Mouse (Mus musculus): Measurements from ENCODE around the gene Shank1. TPM values are rescaled to one million over a fixed set of nuclear protein-coding genes. Genes with fewer than 3 reads are reported as not detected.

Gene Shank1
- total and polyA plus RNA-seq, 3 experiments = 0.12 to 3.9 TPM; not detected in 1

GRCm38 (mm10) chr7:44343459-44344015, 33.5 kb downstream of the Shank1 start:
- DNase-seq (ENCODE audit: low read depth, low spot score) = no peak
- TF ChIP-seq POLR2AphosphoS5 (IDR thresholded peaks at IDR 0.05; ENCODE audit: borderline replicate concordance, low read depth, low read length) (no peak), TCF12 (IDR thresholded peaks at IDR 0.05; ENCODE audit: low read depth, low read length) (no peak), MYC (IDR thresholded peaks at IDR 0.05; ENCODE audit: low read depth, low read length) (no peak), RAD21 (IDR thresholded peaks at IDR 0.05; ENCODE audit: low read depth, low read length) (no peak), E2F4 (IDR thresholded peaks at IDR 0.05; ENCODE audit: borderline replicate concordance, low read depth, low read length) (no peak), GATA1 (IDR thresholded peaks at IDR 0.05; ENCODE audit: low read depth, low read length) (no peak), HCFC1 (IDR thresholded peaks at IDR 0.05; ENCODE audit: low read depth, low read length) (no peak), USF1 (IDR thresholded peaks at IDR 0.05; ENCODE audit: low read depth, low read length) (no peak), POLR2AphosphoS2 (IDR thresholded peaks at IDR 0.05; ENCODE audit: low read length) (no peak), ETS1 (IDR thresholded peaks at IDR 0.05; ENCODE audit: low read depth, low read length) (no peak), TAL1 (IDR thresholded peaks at IDR 0.05; ENCODE audit: low read length) (no peak), BHLHE40 (IDR thresholded peaks at IDR 0.05; ENCODE audit: borderline replicate concordance, low read depth, low read length) (no peak), MAFK (IDR thresholded peaks at IDR 0.05; ENCODE audit: borderline replicate concordance, low read depth, low read length) (no peak)
- H3K4me3 ChIP-seq (ENCODE audit: control insufficient read depth in 1 of 2, insufficient read depth in 1 of 2, low read depth in 2 of 2, low read length in 2 of 2) = peak overlapping the region in 1 of 2 experiments; percentile 35; a peak in 1 of 4 replicates
- peak overlapping the region; percentile 17; the same call in 1 of the 2 replicates for H3K9ac ChIP-seq (ENCODE audit: control insufficient read depth, low read depth, low read length, poor library complexity, severe bottlenecking)
- peaks cover 0 to 5% of the 10 kb centered on the region in 2 experiments; a peak in 3 of 4 replicates for H3K36me3 ChIP-seq (ENCODE audit: control insufficient read depth in 1 of 2, insufficient read depth in 2 of 2, low read length in 2 of 2)
- H3K79me2 ChIP-seq (ENCODE audit: control insufficient read depth, insufficient read depth, low read length, poor library complexity) = no peaks in the 10 kb centered on the region
- H3K27ac ChIP-seq (ENCODE audit: control insufficient read depth, low read depth, low read length) = no peak overlapping the region
- H3K27me3 ChIP-seq (ENCODE audit: control insufficient read depth in 1 of 2, insufficient read depth in 2 of 2, low read length in 2 of 2) = no peaks in the 10 kb centered on the region
- H3K9me3 ChIP-seq (replicated peaks; ENCODE audit: insufficient read depth, low read length) = no peaks in the 10 kb centered on the region
- H3K4me1 ChIP-seq (ENCODE audit: control insufficient read depth in 1 of 2, insufficient read depth in 2 of 2, low read length in 2 of 2) = peaks cover 2 to 19% of the 10 kb centered on the region in 2 experiments; a peak in 3 of 4 replicates

- Histone ChIP-seq H3K4me1 (ENCODE audit: control insufficient read depth in 1 of 2, insufficient read depth in 2 of 2, low read length in 2 of 2) (peaks cover 2 to 19% of the 10 kb centered on the region in 2 experiments; a peak in 3 of 4 replicates), H3K9ac (ENCODE audit: control insufficient read depth, low read depth, low read length, poor library complexity, severe bottlenecking) (peak overlapping the region; percentile 50), H3K4me3 (ENCODE audit: control insufficient read depth in 1 of 2, insufficient read depth in 1 of 2, low read depth in 2 of 2, low read length in 2 of 2) (peak overlapping the region; percentile 19 to 42; a peak in 3 of 4 replicates), H3K36me3 (ENCODE audit: control insufficient read depth in 1 of 2, insufficient read depth in 2 of 2, low read length in 2 of 2) (peaks cover 0 to 5% of the 10 kb centered on the region in 2 experiments; a peak in 3 of 4 replicates), H3K27me3 (ENCODE audit: control insufficient read depth in 1 of 2, insufficient read depth in 2 of 2, low read length in 2 of 2) (no peaks in the 10 kb centered on the region), H3K79me2 (ENCODE audit: control insufficient read depth, insufficient read depth, low read length, poor library complexity) (no peaks in the 10 kb centered on the region), H3K27ac (ENCODE audit: control insufficient read depth, low read depth, low read length) (peak overlapping the region; percentile 15; the same call in 1 of the 2 replicates), H3K9me3 (replicated peaks; ENCODE audit: insufficient read depth, low read length) (no peaks in the 10 kb centered on the region)
- DNase-seq (ENCODE audit: low read depth, low spot score) = peak; percentile 44
- TF ChIP-seq ZMIZ1 (IDR thresholded peaks at IDR 0.05; ENCODE audit: low read depth, low read length) (no peak), TBP (IDR thresholded peaks at IDR 0.05; ENCODE audit: low read depth, low read length) (no peak), CHD1 (IDR thresholded peaks at IDR 0.05; ENCODE audit: low read depth, low read length) (no peak), SIN3A (IDR thresholded peaks at IDR 0.05; ENCODE audit: low read length) (no peak), ZNF384 (IDR thresholded peaks at IDR 0.05; ENCODE audit: low read depth, low read length) (no peak), HCFC1 (IDR thresholded peaks at IDR 0.05; ENCODE audit: low read depth, low read length) (no peak), RAD21 (IDR thresholded peaks at IDR 0.05; ENCODE audit: low read depth, low read length) (no peak), MXI1 (IDR thresholded peaks at IDR 0.05; ENCODE audit: low read depth, low read length) (no peak), ZC3H11A (IDR thresholded peaks at IDR 0.05; ENCODE audit: low read depth, low read length) (no peak), TAL1 (IDR thresholded peaks at IDR 0.05; ENCODE audit: low read length) (no peak)
These were observed 34.6 kb downstream of the Shank1 start for GRCm38 (mm10) chr7:44344622-44345021.
